Mouse (Mus musculus) testis, adult 2 months (tissue): ENCODE data around the gene Arfgef2.

Source experiments
- CTCF ChIP-seq: fragments of 200-500 bp; IDR thresholded peaks from 2 replicates; pipeline ENCODE4 v1.5.1; 2012; ENCODE audit warnings: low read depth, mild to moderate bottlenecking, inconsistent platforms, low read length, moderate library complexity; ENCODE audit not compliant: control insufficient read depth, insufficient read depth, insufficient replicate concordance
- POLR2A ChIP-seq: fragments of 200-500 bp; IDR thresholded peaks from 2 replicates; pipeline ENCODE4 v1.6.1; 2012; ENCODE audit warnings: low read depth, mild to moderate bottlenecking, inconsistent platforms, low read length, moderate library complexity; ENCODE audit not compliant: control insufficient read depth

DNA sequence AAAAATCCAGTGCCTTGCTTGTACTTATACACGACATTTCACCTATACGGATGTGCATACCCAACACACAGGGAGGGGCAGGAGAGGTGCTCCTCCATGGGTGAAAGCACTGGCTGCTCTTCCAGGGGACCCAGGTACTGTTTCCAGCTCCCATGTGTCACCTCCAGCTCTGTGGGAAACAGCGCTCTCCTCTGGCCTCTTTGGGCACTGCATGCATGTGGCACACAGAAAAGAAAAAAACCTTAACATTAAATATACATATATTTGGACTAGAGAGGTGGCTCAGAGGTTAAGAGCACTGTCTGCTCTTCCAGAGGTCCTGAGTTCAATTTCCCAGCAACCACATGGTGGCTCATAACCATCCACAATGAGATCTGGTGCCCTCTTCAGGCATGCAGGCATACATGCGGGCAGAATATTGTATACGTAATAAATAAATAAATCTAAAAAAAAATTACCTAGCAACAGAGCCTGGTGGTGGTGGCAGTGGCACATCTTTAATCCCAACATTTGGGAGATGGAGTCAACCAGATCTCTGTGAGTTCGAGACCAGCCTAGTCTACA lies 98.4 kb downstream of the Arfgef2 start:
- no peak for TF ChIP-seq POLR2A
- peak; percentile 39; the same call in 1 of the 2 replicates for TF ChIP-seq CTCF
